Mouse (Mus musculus): ENCODE results near the gene Naaa. TPM values are rescaled to one million over a fixed set of nuclear protein-coding genes. Genes with fewer than 3 reads are reported as not detected.

Gene Naaa
- 1.9 and 3.2 TPM in 2 replicates for polyA plus RNA-seq (2016; fragmentation: Nextera tagmentation; extraction: Ambion mirVana)

- H3K4me3 ChIP-seq: peak within 1 kb of the TSS; percentile 79
- H3K4me1 ChIP-seq: peaks cover 14% of the 10 kb centered on the region
- DNase-seq (ENCODE audit: low spot score): peak; percentile 83
- peak within 1 kb of the TSS; percentile 65 for H3K27ac ChIP-seq (replicated peaks)
- WGBS: 3% methylated on average over 54 of the region's 54 CpGs
- H3K9me3 ChIP-seq: no peaks in the 10 kb centered on the region
- no peaks in the 10 kb centered on the region for H3K36me3 ChIP-seq (replicated peaks)
- H3K27me3 ChIP-seq (replicated peaks; ENCODE audit: low read depth, poor library complexity, severe bottlenecking): peaks cover 28% of the 10 kb centered on the region
These were observed at the start of gene Naaa for GRCm38 (mm10) chr5:92277437-92278394. Gene Naaa (minus strand): TSS chr5:92278170.

DNA sequence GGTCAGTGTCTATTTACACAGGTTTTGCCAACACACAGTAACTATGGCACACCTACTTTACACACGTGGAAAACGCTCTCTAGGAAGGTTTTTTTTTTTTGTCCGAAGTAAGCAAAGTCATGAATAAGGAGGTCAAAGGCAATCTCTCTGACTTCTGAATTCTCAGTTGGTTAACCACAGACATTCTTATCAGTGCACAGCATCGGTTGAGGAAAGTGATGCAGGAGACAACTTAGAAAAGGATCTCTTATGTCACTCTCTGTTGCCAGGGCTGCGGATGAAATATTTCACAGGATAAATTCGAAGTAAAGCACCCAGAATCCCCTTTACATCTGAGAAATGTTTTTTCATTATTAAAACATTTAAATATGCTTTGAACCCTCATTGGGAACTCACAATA is 49.4 kb upstream of the Naaa start:
- H3K36me3 ChIP-seq (replicated peaks): no peaks in the 10 kb centered on the region
- DNase-seq (ENCODE audit: low spot score): no peak
- H3K27ac ChIP-seq (replicated peaks): no peak overlapping the region
- 87% methylated on average over 6 of the region's 6 CpGs for WGBS
- H3K27me3 ChIP-seq (replicated peaks; ENCODE audit: low read depth, poor library complexity, severe bottlenecking): no peaks in the 10 kb centered on the region
- H3K4me3 ChIP-seq: no peak overlapping the region
- H3K4me1 ChIP-seq: no peaks in the 10 kb centered on the region
- H3K9me3 ChIP-seq: no peaks in the 10 kb centered on the region

DNA sequence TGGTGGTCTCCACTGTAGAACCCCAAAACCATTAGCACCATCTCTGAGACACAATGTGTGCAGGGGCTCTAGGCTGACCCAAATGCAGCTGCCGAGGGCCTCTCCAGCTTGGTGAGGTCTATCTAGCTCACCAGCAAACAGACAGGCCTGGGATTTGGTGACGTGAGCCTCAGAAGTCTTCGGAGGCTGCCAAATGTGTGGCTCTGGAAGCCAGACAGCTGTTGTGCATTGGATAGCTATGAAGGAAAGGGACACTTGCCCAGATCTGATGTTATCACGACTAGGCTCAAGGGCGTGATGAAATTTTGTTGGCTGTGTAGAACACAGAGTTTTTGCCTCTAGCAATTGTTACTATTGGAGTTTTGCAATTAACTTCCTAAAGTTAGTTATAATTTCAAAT is 45.3 kb upstream of the Naaa start:
- DNase-seq (ENCODE audit: low spot score): no peak
- WGBS: 83% methylated on average over 5 of the region's 5 CpGs
- H3K27ac ChIP-seq (replicated peaks): no peak overlapping the region
- no peaks in the 10 kb centered on the region for H3K4me1 ChIP-seq
- H3K27me3 ChIP-seq (replicated peaks; ENCODE audit: low read depth, poor library complexity, severe bottlenecking): no peaks in the 10 kb centered on the region
- H3K4me3 ChIP-seq: no peak overlapping the region
- H3K9me3 ChIP-seq: no peaks in the 10 kb centered on the region
- H3K36me3 ChIP-seq (replicated peaks): no peaks in the 10 kb centered on the region

DNA sequence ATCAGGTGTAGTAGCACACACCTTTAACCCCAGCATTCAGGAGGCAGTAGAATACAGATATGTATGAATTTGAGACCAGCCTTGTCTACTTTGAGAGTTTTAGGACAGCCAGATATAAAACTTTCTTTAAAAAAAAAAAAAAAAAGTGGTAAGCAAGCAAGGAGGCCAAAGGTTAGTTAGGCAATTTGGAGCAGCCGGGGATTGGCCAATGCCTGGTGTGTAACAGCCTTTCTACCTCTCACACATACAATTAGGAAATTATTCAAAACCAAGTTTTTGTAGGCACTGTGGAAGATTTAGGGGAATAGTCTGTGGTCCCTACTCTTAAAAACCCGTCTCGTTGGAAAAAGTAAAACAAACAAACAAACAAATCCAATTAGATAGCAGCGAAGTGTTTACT is 44.6 kb upstream of the Naaa start:
- no peaks in the 10 kb centered on the region for H3K27me3 ChIP-seq (replicated peaks; ENCODE audit: low read depth, poor library complexity, severe bottlenecking)
- WGBS: 81% methylated on average over 4 of the region's 4 CpGs
- no peak overlapping the region for H3K4me3 ChIP-seq
- H3K36me3 ChIP-seq (replicated peaks): no peaks in the 10 kb centered on the region
- H3K27ac ChIP-seq (replicated peaks): no peak overlapping the region
- no peaks in the 10 kb centered on the region for H3K9me3 ChIP-seq
- no peaks in the 10 kb centered on the region for H3K4me1 ChIP-seq
- no peak for DNase-seq (ENCODE audit: low spot score)

- Histone ChIP-seq H3K4me1 (no peaks in the 10 kb centered on the region), H3K27me3 (replicated peaks; ENCODE audit: low read depth, poor library complexity, severe bottlenecking) (no peaks in the 10 kb centered on the region), H3K4me3 (no peak overlapping the region), H3K9me3 (no peaks in the 10 kb centered on the region), H3K27ac (replicated peaks) (no peak overlapping the region), H3K36me3 (replicated peaks) (no peaks in the 10 kb centered on the region)
- 79% methylated on average over 8 of the region's 8 CpGs for WGBS
- DNase-seq (ENCODE audit: low spot score): no peak
These were observed 43.8 kb upstream of the Naaa start for GRCm38 (mm10) chr5:92321631-92322400.

DNA sequence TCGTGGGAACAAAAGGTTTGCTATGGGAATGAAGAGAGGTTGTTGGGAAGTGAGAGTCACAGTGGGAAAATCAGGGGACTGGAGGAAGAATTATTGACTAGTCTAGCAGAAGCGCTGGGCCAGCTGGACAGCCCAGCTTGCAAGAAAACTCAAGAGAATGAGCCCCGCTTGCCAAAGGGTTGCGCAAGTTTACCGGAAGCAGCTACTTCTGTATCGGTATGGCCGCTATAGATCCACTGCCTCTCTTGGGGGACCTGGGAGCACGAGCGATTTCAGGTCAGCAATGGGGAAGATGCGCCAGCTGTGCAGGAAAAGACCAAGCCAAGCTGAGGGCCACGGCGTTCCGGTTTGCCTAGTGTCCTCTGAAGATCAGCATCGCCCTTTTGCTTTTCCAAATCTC is 40.6 kb upstream of the Naaa start:
- H3K4me3 ChIP-seq: no peak overlapping the region
- 94% methylated on average over 14 of the region's 14 CpGs for WGBS
- no peak for DNase-seq (ENCODE audit: low spot score)
- no peak overlapping the region for H3K27ac ChIP-seq (replicated peaks)
- H3K4me1 ChIP-seq: no peaks in the 10 kb centered on the region
- no peaks in the 10 kb centered on the region for H3K36me3 ChIP-seq (replicated peaks)
- H3K9me3 ChIP-seq: no peaks in the 10 kb centered on the region
- no peaks in the 10 kb centered on the region for H3K27me3 ChIP-seq (replicated peaks; ENCODE audit: low read depth, poor library complexity, severe bottlenecking)

- Histone ChIP-seq H3K4me1 (no peaks in the 10 kb centered on the region), H3K4me3 (no peak overlapping the region), H3K27ac (replicated peaks) (no peak overlapping the region), H3K27me3 (replicated peaks; ENCODE audit: low read depth, poor library complexity, severe bottlenecking) (no peaks in the 10 kb centered on the region), H3K36me3 (replicated peaks) (no peaks in the 10 kb centered on the region), H3K9me3 (no peaks in the 10 kb centered on the region)
- DNase-seq (ENCODE audit: low spot score): no peak
- WGBS: 86% methylated on average over 7 of the region's 7 CpGs
These were observed 40.1 kb upstream of the Naaa start for GRCm38 (mm10) chr5:92318119-92318518.

DNA sequence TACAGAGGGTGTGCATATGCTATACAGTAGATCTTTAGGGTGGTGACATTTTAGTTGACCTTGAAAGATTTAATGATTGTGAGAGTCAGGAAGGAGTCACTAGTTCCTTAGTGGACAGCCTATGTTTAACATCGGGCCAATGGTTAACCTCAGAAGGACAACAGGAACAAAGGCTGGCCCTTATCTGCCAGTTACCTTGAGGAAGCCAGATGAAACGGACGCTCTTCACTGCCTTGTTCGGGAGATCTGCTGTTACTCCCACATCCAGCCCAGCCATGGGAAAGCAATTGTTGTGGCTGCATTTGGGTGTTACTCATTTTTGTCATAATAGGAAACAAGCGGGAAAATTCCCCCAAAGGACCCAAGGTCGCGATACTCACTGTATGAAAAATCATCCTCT is 35.8 kb upstream of the Naaa start:
- Histone ChIP-seq H3K4me3 (no peak overlapping the region), H3K36me3 (replicated peaks) (no peaks in the 10 kb centered on the region), H3K4me1 (peaks cover 4% of the 10 kb centered on the region), H3K27me3 (replicated peaks; ENCODE audit: low read depth, poor library complexity, severe bottlenecking) (no peaks in the 10 kb centered on the region), H3K27ac (replicated peaks) (no peak overlapping the region), H3K9me3 (no peaks in the 10 kb centered on the region)
- WGBS: 78% methylated on average over 7 of the region's 7 CpGs
- no peak for DNase-seq (ENCODE audit: low spot score)

- no peak overlapping the region for H3K27ac ChIP-seq (replicated peaks)
- no peak overlapping the region for H3K4me3 ChIP-seq
- H3K9me3 ChIP-seq: no peaks in the 10 kb centered on the region
- H3K4me1 ChIP-seq: peaks cover 12% of the 10 kb centered on the region
- H3K27me3 ChIP-seq (replicated peaks; ENCODE audit: low read depth, poor library complexity, severe bottlenecking): no peaks in the 10 kb centered on the region
- WGBS: 15% methylated on average over 13 of the region's 13 CpGs
- DNase-seq (ENCODE audit: low spot score): peak; percentile 77
- H3K36me3 ChIP-seq (replicated peaks): peaks cover 7% of the 10 kb centered on the region
These were observed 34.2 kb upstream of the Naaa start for GRCm38 (mm10) chr5:92312046-92312715.

GRCm38 (mm10) chr5:92309681-92310511 is 31.9 kb upstream of the Naaa start, which contains the start of gene Sdad1:
Gene Sdad1 (minus strand): TSS chr5:92310479.
- Histone ChIP-seq H3K36me3 (replicated peaks) (peaks cover 30% of the 10 kb centered on the region), H3K4me3 (peak within 1 kb of the TSS; percentile 84), H3K27ac (replicated peaks) (peak within 1 kb of the TSS; percentile 84), H3K27me3 (replicated peaks; ENCODE audit: low read depth, poor library complexity, severe bottlenecking) (no peaks in the 10 kb centered on the region), H3K9me3 (no peaks in the 10 kb centered on the region), H3K4me1 (peaks cover 12% of the 10 kb centered on the region)
- 2% methylated on average over 41 of the region's 41 CpGs for WGBS
- peak; percentile 94 for DNase-seq (ENCODE audit: low spot score)

DNA sequence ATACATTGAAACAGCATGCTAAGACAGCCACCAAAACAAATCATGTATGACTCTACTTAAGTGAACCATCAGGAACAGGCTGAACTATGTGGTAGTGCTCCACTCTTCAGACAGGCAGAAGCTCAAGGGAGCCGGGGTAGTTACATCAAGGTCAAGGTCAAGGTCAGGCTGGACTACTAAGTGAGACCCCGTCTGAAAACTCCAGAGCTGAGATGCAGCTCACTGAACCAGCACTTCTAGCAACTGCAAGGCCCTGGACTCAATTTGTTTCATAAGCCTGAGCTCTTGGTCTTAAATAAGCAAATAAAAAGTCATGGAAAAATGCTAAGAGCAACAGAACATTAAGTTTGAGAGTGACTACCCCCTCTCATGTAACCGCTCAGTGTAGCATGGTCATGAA is 26.3 kb upstream of the Naaa start:
- 88% methylated on average over 3 of the region's 3 CpGs for WGBS
- H3K36me3 ChIP-seq (replicated peaks): peaks cover 86% of the 10 kb centered on the region

More for the DNA sequence above, 26.3 kb upstream of the Naaa start:
- Histone ChIP-seq H3K27ac (replicated peaks) (no peak overlapping the region), H3K4me1 (peaks cover 12% of the 10 kb centered on the region), H3K27me3 (replicated peaks; ENCODE audit: low read depth, poor library complexity, severe bottlenecking) (no peaks in the 10 kb centered on the region), H3K4me3 (no peak overlapping the region), H3K9me3 (no peaks in the 10 kb centered on the region)
- no peak for DNase-seq (ENCODE audit: low spot score)

All from embryonic facial prominence, embryonic 10.5 days (tissue).